Mouse (Mus musculus) adrenal gland (tissue): ENCODE measurements around the gene Vmn2r124.
"Not testable (repeated sequence)": the region's sequence is repeated elsewhere in the genome, so short reads cannot be mapped to it uniquely, and the experiment has no call there.

Source experiments
- intact Hi-C: fragments of 180-260 bp; cut with DNase I; formaldehyde crosslinking; loops from one replicate; pipeline ENCODE4 v1.15.1; 2025
- long read RNA-seq, 2 experiments: library from polyadenylated mRNA; unstranded; transcript quantifications; one replicate each; pipeline ENCODE4 v2.0.0; 2020; ENCODE audit warnings: borderline replicate concordance in 1 of 2; ENCODE audit not compliant: insufficient replicate concordance in 1 of 2

The Vmn2r124 gene
- long read RNA-seq, experiment 1 = 0 reads
- long read RNA-seq, experiment 2 = 0 reads

DNA sequence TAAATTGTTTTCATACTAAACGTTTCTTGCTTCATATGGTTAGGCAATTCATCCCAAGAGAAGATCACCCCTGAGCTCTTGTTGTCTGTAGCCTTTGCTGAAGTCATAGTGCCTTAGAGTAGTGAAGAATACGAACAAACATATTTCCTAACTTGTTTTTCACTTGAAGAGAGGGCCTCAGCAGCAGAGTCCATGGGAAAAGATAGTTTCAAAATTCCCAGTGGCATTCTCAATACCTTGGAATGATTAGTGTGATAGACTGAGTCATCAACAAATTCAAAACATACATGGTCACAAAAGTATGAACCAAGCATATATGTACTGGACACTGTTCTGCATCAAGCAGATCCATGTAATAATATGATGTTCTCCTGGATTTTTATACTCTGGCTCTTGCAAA is at the start of gene Vmn2r124:
TSS of gene Vmn2r124 (plus strand) at position 301 of the 400 bp plus-strand sequence.
- intact Hi-C loops = no loop called here

DNA sequence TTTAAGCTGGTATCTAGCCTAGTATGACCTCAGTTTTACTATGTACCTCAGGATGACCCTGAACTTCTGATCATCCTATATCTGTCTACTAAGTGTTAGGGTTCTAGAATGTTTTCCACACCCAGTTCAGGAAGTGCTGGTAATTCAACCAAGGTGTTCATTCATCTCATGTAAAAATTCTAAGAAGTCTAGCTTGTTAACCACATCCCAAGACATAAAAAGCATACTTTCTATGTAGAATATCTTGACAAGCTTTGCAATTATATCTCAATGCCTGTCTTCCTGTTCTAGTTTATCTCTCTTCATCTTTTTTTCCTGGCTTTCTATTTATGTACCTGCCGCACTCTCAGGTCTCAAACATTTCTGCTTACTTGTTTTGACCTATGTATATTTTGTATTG is 44.5 kb upstream of the Vmn2r124 start:
- intact Hi-C loops = no loop called here

DNA sequence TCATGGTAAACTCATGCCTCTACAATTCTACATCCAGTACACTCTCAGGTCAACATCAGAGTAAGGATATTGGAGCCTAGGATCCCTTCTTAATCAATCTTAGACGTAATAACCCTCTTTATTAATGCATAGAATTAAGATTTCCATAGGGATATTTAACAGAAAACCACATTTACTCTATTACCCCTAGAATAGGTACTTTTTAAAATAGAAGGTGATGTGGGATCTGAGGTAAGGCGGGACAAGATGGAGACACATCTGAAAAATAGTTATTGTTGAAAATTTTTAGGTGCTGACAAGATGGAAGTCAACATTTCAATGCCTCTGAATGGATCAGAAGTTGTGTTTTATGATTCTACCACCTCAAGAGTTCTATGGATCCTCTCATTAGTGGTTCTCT is 27.8 kb upstream of the Vmn2r124 start, which contains the start of gene Fpr-rs4:
TSS of gene Fpr-rs4 (plus strand) at position 301 of the 400 bp plus-strand sequence.
- intact Hi-C loops = no loop called here

DNA sequence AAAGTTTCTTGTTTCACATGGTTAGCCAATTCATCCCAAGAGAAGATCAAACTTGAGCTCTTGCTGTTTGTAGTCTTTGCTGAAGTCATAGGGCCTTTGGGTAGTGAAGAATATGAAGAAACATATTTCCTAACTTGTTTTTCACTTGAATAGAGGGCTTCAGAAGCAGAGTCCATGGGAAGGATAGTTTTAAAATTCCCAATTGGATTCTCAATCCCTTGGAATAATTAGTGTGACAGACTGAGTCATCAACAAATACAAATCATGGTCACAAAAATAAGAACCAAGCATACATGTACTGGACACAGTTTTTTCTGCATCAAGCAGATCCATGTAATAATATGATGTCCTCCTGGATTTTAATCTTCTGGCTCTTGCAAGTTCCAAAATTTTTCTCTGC is 35.5 kb downstream of the Vmn2r124 start, which contains the start of gene Vmn2r91:
TSS of gene Vmn2r91 (plus strand) at position 301 of the 400 bp plus-strand sequence.
- intact Hi-C loops = not testable (repeated sequence)

DNA sequence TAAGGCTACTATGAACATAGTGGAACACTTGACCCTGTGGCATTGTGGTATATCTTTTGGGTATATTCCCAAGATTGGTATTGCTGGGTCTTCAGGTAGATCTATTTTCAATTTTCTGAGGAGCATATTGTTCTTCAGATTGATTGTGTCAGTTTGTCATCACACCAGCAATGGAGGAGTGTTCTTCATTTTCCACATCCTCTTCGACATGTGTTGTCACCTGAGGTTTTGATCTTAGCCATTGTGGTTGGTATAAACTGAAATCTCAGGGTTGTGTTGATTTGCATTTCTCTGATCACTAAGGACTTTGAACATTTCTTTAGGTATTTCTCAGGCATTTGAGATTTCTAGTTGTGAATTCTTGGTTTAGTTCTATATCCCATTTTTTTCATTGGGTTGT is 46.4 kb downstream of the Vmn2r124 start:
- intact Hi-C loops = not testable (repeated sequence)

DNA sequence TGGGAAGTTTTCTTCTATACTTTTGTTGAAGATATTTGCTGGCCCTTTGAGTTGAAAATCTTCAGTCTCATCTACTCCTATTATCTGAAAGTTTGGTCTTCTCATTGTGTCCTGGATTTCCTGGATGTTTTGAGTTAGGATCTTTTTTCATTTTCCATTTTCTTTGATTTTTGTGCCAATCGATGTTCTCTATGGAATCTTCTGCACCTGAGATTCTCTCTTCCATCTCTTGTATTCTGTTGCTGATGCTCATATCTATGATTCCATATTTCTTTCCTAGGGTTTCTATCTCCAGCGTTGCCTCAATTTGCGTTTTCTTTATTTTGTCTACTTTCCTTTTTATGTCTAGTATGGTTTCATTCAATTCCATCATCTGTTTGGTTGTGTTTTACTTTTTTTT is 53.0 kb downstream of the Vmn2r124 start:
- intact Hi-C loops = loop anchor here (5.0 kb wide), 1 partner anchor 70 kb away; no protein-coding TSS in a partner anchor
